Mouse (Mus musculus) stomach, embryonic 15.5 days (tissue): Measurements from ENCODE around the gene Fgf4. TPM values are rescaled to one million over a fixed set of nuclear protein-coding genes. Genes with fewer than 3 reads are reported as not detected.
"Not testable (repeated sequence)": the region's sequence is repeated elsewhere in the genome, so short reads cannot be mapped to it uniquely, and the experiment has no call there.

Experiments used
- ATAC-seq: fragments of 200-750 bp; cut with Nextera tagmentation; 2 replicates; pipeline ENCODE4 v1.8.0; 2017; ENCODE audit warnings: low read depth, moderate number of reproducible peaks, moderate TSS enrichment; ENCODE audit not compliant: insufficient read depth, low FRiP score
- H3K27ac ChIP-seq: fragments of 300-500 bp; sonication (generic); 2 replicates; pipeline ENCODE4 v1.5.1; 2015; ENCODE audit warnings: mild to moderate bottlenecking, inconsistent platforms
- H3K27me3 ChIP-seq: fragments of 300-500 bp; sonication (generic); replicated peaks from 2 replicates; pipeline ENCODE4 v1.6.1; 2015; ENCODE audit warnings: inconsistent platforms
- H3K36me3 ChIP-seq: fragments of 300-500 bp; sonication (generic); 2 replicates; pipeline ENCODE4 v1.6.1; 2015; ENCODE audit warnings: inconsistent platforms
- H3K4me1 ChIP-seq: fragments of 300-500 bp; sonication (generic); 2 replicates; pipeline ENCODE4 v1.6.1; 2015; ENCODE audit warnings: inconsistent platforms
- H3K4me2 ChIP-seq: fragments of 300-500 bp; sonication (generic); 2 replicates; pipeline ENCODE4 v1.6.1; 2015; ENCODE audit warnings: mild to moderate bottlenecking, inconsistent platforms
- H3K4me3 ChIP-seq: fragments of 300-500 bp; sonication (generic); replicated peaks from 2 replicates; pipeline ENCODE4 v1.5.1; 2015; ENCODE audit warnings: inconsistent platforms
- H3K9ac ChIP-seq: fragments of 300-500 bp; sonication (generic); 2 replicates; pipeline ENCODE4 v1.6.1; 2015; ENCODE audit warnings: inconsistent platforms
- H3K9me3 ChIP-seq: fragments of 300-500 bp; sonication (generic); 2 replicates; pipeline ENCODE4 v1.6.1; 2016; ENCODE audit warnings: inconsistent platforms
- WGBS: fragments of 180-500 bp; shearing (Covaris S2); methylation state at CpG from one replicate; pipeline ENCODE4 v1.1.7; 2015; 5-methylcytosine and 5-hydroxymethylcytosine counted together
- polyA plus RNA-seq: library from polyadenylated mRNA; unstranded; fragments of >200 nt; fragmentation: Nextera tagmentation; extraction: Ambion mirVana; gene quantifications from 2 replicates; pipeline ENCODE4 v1.2.1, GENCODE M21; 2015

Fgf4 gene
- polyA plus RNA-seq, 1 experiment from 2014 or later, result not detected

DNA sequence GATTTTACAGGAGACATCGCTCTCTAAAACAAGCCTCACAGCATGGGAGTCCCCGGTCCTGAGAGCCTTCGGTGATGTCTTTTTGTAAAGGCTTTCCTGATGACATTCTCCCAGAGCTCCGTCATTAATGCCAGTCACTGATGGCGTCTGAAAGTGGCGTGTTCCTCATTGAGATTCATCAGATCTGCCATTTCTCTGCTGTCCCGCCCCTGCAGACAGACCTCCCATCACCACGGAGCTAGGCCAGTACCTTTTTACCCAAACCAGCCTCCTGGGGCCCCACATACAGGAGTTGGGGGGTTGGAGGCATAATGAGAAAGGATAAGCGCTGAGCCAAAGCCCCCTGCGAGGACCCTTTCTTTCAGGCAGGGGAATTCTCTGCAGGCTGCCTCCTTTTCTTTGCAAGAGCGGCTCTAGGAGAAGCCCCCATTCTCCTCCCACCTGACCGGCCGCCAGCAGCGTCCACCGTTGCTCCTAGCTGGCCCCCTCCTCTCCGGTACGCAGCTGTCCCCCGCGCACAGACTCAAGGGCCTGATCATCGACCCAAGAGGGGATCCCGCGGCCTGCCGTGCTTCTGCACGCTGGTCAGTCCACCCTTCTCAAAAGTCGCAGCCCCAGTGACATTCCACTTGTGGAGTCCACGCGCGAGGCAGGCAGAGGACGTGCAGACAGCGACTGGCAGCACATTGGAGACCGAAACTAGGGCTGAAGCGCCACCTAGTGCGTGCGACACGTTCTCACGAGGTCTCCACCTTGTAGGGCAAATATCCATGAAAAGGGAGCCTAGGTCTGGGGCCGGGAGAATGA, 48.3 kb downstream of the Fgf4 start:
- Histone ChIP-seq H3K4me1 (peaks cover 21% of the 10 kb centered on the region), H3K27me3 (peaks cover 58% of the 10 kb centered on the region), H3K9ac (no peak overlapping the region), H3K27ac (no peak overlapping the region), H3K4me2 (peak overlapping the region; percentile 95), H3K36me3 (no peaks in the 10 kb centered on the region), H3K4me3 (peak overlapping the region; percentile 49), H3K9me3 (no peaks in the 10 kb centered on the region)
- ATAC-seq, result peak; percentile 53; the same call in 1 of the 2 replicates
- 1% methylated on average over 37 of the region's 37 CpGs for WGBS

DNA sequence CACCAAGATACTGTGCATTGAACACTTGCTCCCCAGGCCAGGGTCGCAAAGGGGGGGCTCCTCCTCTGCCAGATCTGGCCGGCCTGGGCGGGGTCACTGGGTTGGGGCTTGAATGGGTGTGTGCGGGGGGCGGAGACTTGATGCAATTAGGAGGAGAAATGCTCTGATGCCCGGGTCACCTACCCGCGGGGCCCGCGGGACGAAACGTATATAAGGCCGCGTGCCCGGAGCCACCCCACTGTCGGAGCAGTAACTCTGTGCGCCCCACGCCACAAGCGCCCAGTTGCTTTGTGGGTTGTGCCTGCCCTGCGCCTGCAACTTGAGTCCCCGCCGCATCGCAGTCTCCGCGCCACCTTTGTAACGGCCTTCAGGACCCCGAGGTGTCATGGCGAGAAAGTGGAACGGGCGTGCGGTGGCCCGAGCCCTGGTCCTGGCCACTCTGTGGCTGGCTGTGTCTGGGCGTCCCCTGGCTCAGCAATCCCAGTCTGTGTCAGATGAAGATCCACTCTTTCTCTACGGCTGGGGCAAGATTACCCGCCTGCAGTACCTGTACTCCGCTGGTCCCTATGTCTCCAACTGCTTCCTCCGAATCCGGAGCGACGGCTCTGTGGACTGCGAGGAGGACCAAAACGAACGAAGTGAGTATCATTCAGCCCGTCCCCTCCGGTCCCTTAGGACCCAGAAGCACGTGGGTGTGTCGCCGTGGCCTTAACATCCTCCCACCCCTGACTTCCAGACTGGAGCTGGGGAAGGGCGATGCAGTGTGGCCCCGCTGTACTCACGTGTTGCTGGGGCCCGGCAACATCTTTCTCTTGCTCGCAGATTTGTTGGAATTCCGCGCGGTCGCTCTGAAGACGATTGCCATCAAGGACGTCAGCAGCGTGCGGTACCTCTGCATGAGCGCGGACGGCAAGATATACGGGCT, 49.4 kb downstream of the Fgf4 start, which contains the start of gene Fgf15:
Gene Fgf15, plus strand, starts transcription at position 238 of the 925 bp plus-strand sequence.
- peak within 1 kb of the TSS; percentile 95 for H3K4me2 ChIP-seq
- H3K9ac ChIP-seq, result no peak within 1 kb of the TSS
- H3K9me3 ChIP-seq, result no peaks in the 10 kb centered on the region
- WGBS, result 1% methylated on average over 65 of the region's 65 CpGs
- peaks cover 21% of the 10 kb centered on the region for H3K4me1 ChIP-seq
- H3K4me3 ChIP-seq, result peak within 1 kb of the TSS; percentile 49
- no peaks in the 10 kb centered on the region for H3K36me3 ChIP-seq
- H3K27ac ChIP-seq, result no peak within 1 kb of the TSS
- 0 out of 2 replicates have a peak, but pooled peaks have one; percentile 14 for ATAC-seq
- H3K27me3 ChIP-seq, result peaks cover 59% of the 10 kb centered on the region

DNA sequence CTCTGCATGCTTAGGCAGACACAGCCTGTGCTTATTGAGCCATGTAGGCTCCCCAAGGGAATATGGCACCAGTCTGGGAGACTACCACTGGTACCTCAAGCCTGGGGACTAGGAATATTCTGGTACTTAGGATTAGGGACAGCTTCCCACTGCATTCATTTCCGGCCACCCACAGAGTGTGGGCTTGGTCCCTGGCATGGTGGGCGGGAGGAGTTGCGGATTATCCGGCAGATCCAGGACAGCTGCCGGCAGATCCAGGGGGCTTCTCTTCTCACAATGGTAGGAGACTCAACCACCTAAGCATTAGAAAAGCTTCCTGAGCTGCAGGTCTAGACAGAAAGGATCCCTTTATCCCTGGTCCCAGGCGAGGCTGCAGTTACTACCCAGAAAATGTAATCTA, 51.3 kb downstream of the Fgf4 start:
- no peak overlapping the region for H3K27ac ChIP-seq
- H3K4me1 ChIP-seq, result peaks cover 21% of the 10 kb centered on the region
- no peak overlapping the region for H3K9ac ChIP-seq
- H3K36me3 ChIP-seq, result no peaks in the 10 kb centered on the region
- H3K4me2 ChIP-seq, result no peak overlapping the region
- no peak for ATAC-seq
- H3K27me3 ChIP-seq, result peaks cover 59% of the 10 kb centered on the region
- H3K9me3 ChIP-seq, result no peaks in the 10 kb centered on the region
- H3K4me3 ChIP-seq, result no peak overlapping the region
- WGBS, result 65% methylated on average over 6 of the region's 6 CpGs

DNA sequence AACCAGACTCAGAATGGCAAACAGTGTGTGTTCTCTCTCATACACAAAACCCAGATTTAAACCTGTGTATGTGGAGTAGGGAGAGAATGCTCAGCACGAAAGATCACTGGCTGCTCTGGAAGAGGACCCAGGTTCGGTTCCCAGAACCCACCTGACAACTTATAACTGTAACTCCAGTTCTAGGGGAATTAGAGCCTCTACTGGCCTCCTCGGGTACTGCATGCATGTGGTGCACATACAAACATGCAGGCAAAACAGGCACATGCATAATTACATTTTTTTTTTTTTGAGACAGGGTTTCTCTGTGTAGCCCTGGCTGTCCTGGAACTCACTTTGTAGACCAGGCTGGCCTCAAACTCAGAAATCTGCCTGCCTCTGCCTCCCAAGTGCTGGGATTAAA, 58.3 kb downstream of the Fgf4 start:
- not testable (repeated sequence) for ATAC-seq, H3K9ac ChIP-seq, H3K4me2 ChIP-seq, H3K4me1 ChIP-seq, H3K36me3 ChIP-seq, H3K9me3 ChIP-seq, H3K27ac ChIP-seq, H3K27me3 ChIP-seq, H3K4me3 ChIP-seq
- WGBS, result 90% methylated on average over 3 of the region's 3 CpGs

DNA sequence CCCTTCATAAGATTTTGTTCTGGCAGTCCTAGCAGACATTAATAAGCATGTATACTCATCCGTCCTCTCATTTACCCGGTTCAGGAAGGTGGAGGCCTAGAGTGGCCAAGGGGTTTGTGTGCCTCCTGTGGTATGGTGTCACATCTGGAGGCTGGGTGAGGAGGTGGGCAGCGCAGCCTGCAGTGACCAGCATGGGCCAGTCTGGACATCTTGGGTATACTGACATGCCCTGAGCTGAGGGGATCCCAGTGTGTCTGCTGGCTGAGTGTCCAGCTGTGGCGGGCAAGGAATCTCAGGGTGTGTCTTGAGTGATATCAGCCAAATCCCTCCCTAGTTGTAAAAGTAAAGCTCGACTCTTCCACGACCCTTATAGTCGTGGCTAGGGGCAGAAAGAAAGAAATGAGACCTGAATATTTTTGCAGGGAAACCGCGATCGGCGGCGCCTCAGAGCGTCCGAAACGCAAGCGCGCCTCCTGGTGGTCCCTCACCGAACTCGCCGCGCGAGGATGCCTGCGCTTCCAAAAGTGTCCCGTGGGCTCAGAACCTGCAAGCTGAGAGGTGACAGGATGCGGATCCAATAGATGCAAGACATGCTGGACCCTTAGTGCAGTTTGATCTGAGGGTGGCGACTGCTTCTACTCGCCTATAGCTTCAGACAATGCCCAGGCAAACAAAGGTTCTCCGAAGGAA, 59.7 kb downstream of the Fgf4 start:
- Histone ChIP-seq H3K4me2 (peak overlapping the region; percentile 43), H3K27ac (no peak overlapping the region), H3K27me3 (0 out of 2 replicates have a peak, but pooled peaks cover 4% of the 10 kb centered on the region), H3K36me3 (no peaks in the 10 kb centered on the region), H3K4me3 (peak overlapping the region; percentile 7; the same call in 1 of the 2 replicates), H3K9ac (no peak overlapping the region), H3K9me3 (no peaks in the 10 kb centered on the region), H3K4me1 (0 out of 2 replicates have a peak, but pooled peaks cover 7% of the 10 kb centered on the region)
- 10% methylated on average over 28 of the region's 28 CpGs for WGBS
- ATAC-seq, result peak; percentile 10; the same call in 1 of the 2 replicates

DNA sequence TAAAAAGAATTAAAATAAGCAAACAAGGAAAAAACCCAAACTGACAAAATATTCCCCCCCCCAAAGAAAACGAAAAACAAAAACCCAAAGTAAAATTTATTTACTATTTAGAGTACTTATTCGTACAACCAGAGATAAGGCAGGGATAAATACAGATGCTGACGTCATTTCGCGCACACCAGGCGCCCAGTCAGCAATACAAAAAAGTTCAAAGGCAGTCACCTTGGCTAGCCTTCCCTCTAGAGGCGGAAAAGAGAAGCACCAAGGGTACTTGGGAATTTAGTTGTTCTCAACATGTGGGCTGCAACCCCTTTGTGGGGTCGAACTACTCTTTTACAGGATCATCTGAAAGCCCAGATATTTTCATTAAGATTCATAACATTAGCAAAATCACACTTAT, 60.6 kb downstream of the Fgf4 start:
- H3K4me1 ChIP-seq, result 0 out of 2 replicates have a peak, but pooled peaks cover 7% of the 10 kb centered on the region
- 11% methylated on average over 8 of the region's 8 CpGs for WGBS
- H3K9me3 ChIP-seq, result no peaks in the 10 kb centered on the region
- H3K4me2 ChIP-seq, result no peak overlapping the region
- H3K27me3 ChIP-seq, result 0 out of 2 replicates have a peak, but pooled peaks cover 4% of the 10 kb centered on the region
- no peak overlapping the region for H3K4me3 ChIP-seq
- no peaks in the 10 kb centered on the region for H3K36me3 ChIP-seq
- H3K9ac ChIP-seq, result no peak overlapping the region
- H3K27ac ChIP-seq, result no peak overlapping the region
- ATAC-seq, result no peak

DNA sequence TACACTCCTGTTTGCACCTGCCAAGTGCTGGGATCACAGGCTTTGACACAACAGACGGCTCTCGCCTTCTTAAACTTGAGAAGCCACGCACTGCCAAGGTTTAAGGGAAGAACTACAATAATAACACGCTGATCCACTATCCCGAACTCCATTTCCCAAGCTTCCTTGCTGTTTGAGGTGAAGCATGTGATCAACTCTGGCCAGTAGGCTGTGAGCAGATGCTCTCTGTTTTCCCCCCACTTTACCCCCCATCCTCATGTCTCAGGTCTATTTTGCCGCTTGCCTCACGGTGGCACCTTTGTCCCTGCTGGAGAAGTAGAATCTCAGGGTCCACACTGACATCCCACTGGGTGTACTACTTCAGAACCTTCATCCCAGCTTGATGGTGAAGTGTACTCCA, 61.5 kb downstream of the Fgf4 start:
- Histone ChIP-seq H3K9ac (no peak overlapping the region), H3K4me1 (0 out of 2 replicates have a peak, but pooled peaks cover 7% of the 10 kb centered on the region), H3K36me3 (no peaks in the 10 kb centered on the region), H3K27me3 (0 out of 2 replicates have a peak, but pooled peaks cover 4% of the 10 kb centered on the region), H3K4me3 (no peak overlapping the region), H3K9me3 (no peaks in the 10 kb centered on the region), H3K27ac (no peak overlapping the region), H3K4me2 (no peak overlapping the region)
- WGBS, result 32% methylated on average over 7 of the region's 7 CpGs
- ATAC-seq, result no peak

DNA sequence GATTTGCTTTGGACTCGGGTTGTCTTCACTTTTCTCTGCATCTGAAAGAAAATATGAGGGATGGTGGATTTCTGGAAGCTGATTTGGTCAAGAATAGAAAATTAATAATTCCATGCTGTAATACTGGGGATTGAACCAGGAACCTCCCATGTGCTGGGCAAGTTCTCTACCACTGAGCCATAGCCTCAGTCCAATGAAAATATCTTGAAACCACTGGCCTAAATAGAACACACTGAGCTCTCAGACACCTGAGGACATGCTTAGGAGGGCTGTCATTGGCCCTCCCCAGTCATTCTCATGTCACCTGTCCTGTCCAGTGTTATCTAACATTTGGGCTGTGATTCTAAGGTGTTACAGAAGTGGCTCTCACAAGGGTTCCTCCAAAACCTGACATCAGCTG, 64.0 kb downstream of the Fgf4 start:
- no peak for ATAC-seq
- H3K36me3 ChIP-seq, result no peaks in the 10 kb centered on the region
- H3K27ac ChIP-seq, result no peak overlapping the region
- H3K9me3 ChIP-seq, result no peaks in the 10 kb centered on the region
- H3K4me3 ChIP-seq, result no peak overlapping the region
- H3K27me3 ChIP-seq, result 0 out of 2 replicates have a peak, but pooled peaks cover 4% of the 10 kb centered on the region
- 76% methylated on average over 1 of the region's 1 CpGs for WGBS
- H3K4me1 ChIP-seq, result peaks cover 15% of the 10 kb centered on the region
- H3K9ac ChIP-seq, result no peak overlapping the region
- no peak overlapping the region for H3K4me2 ChIP-seq

DNA sequence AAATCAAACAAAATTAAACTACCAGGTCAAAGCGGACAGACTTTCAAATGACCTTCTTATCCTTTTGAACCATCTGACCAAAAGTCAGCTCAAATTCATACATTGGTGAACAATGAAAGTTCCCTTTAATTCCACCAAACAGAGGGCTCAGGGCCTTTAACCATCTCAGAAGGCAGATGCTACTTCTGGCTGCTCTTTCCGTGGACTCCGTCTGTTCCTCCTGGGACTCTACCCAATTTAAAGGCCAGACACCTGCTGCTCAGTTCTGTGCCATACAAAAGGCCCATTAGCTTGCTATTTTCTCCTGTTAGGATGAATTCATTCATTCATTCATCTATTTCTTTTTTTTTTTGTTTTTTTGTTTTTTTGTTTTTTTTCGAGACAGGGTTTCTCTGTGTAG, 65.7 kb downstream of the Fgf4 start:
- Histone ChIP-seq H3K4me1 (peaks cover 10% of the 10 kb centered on the region), H3K36me3 (peaks cover 5% of the 10 kb centered on the region; the same call in 1 of the 2 replicates), H3K4me3 (no peak overlapping the region), H3K27me3 (no peaks in the 10 kb centered on the region), H3K27ac (no peak overlapping the region), H3K9ac (no peak overlapping the region), H3K9me3 (no peaks in the 10 kb centered on the region), H3K4me2 (no peak overlapping the region)
- no peak for ATAC-seq
- 80% methylated on average over 4 of the region's 4 CpGs for WGBS

DNA sequence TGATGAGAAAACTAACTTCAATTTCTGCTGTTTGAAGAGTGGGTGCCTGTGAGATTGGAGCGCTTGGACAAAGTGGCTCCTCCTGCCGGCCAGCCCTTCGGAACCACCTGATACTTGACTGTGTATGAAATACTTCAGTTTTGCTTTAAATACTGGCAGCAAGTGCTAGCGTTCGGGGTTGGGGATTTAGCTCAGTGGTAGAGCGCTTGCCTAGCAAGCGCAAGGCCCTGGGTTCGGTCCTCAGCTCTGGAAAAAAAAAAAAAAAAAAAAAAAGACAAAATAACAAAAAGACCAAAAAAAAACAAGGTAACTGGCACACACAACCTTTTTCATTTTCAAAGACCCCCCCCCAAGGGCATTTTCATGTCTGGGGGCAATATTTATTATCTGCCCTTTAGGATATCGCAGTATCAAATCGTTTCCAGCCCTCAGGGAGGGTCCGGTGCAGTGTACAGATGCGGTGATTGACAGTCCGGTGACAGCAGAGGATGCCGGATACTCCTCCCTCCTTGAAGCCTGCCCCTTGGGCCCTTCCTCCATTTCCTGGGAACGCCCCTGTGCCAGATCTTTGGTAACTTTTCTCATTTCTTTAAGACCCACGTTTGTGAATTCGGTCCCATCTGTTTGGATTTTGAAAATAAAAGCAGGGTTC, 67.3 kb downstream of the Fgf4 start:
- Histone ChIP-seq H3K36me3 (peaks cover 5% of the 10 kb centered on the region; the same call in 1 of the 2 replicates), H3K4me1 (peaks cover 10% of the 10 kb centered on the region), H3K27ac (no peak overlapping the region), H3K9me3 (no peaks in the 10 kb centered on the region), H3K4me2 (peak overlapping the region; percentile 83), H3K27me3 (no peaks in the 10 kb centered on the region), H3K4me3 (peak overlapping the region; percentile 89), H3K9ac (no peak overlapping the region)
- WGBS, result 5% methylated on average over 17 of the region's 17 CpGs
- peak; percentile 87 for ATAC-seq
